In genomic region chr13:85218656-85219055, GRCm38 (mm10) we compare ENCODE assay signal across 27 mouse cellular contexts. TPM values are rescaled to one million over a fixed set of nuclear protein-coding genes. Genes with fewer than 3 reads are reported as not detected.
DNase-seq lines count a peak whose midpoint lies in the region; ATAC-seq and TF ChIP-seq lines count a peak whose summit lies in the region.
"Had no signal": no experiment of that assay in that cellular context is flagged by ENCODE, and none has a peak within 500 bp of the region (broad histone marks: within the 10 kb centered on the region; RNA-seq: fewer than 3 reads in every experiment).

No protein-coding gene starts in this region.

- H3K27ac ChIP-seq in MEL (ENCODE audit: control insufficient read depth, low read depth, low read length), result no peak overlapping the region
- no peak overlapping the region for H3K27ac ChIP-seq in kidney, embryonic 16.5 days (ENCODE audit: low read length)
- no peak overlapping the region for H3K27ac ChIP-seq in hindbrain, postnatal 0 days
- H3K27ac ChIP-seq: embryonic facial prominence, embryonic 12.5 days; embryonic facial prominence, embryonic 15.5 days; gastrocnemius, adult 2 months; heart, adult 2 months; heart, embryonic 10.5 days; heart, embryonic 13.5 days; hindbrain, embryonic 12.5 days; hindbrain, embryonic 15.5 days had no signal

- H3K4me2 ChIP-seq in kidney, embryonic 16.5 days (replicated peaks; ENCODE audit: low read depth, low read length), result no peak overlapping the region
- H3K4me2 ChIP-seq in hindbrain, postnatal 0 days (ENCODE audit: low read depth, low read length), result no peak overlapping the region
- H3K4me2 ChIP-seq: embryonic facial prominence, embryonic 12.5 days; embryonic facial prominence, embryonic 15.5 days; heart, embryonic 13.5 days; hindbrain, embryonic 12.5 days; hindbrain, embryonic 15.5 days had no signal

- H3K9me3 ChIP-seq in MEL (replicated peaks; ENCODE audit: insufficient read depth, low read length), result no peaks in the 10 kb centered on the region
- no peaks in the 10 kb centered on the region for H3K9me3 ChIP-seq in kidney, embryonic 16.5 days (ENCODE audit: low read length)
- no peaks in the 10 kb centered on the region for H3K9me3 ChIP-seq in hindbrain, postnatal 0 days (ENCODE audit: low read length)
- H3K9me3 ChIP-seq: embryonic facial prominence, embryonic 12.5 days; embryonic facial prominence, embryonic 15.5 days; heart, embryonic 10.5 days; heart, embryonic 13.5 days; hindbrain, embryonic 12.5 days; hindbrain, embryonic 15.5 days had no signal

- no peak for TF ChIP-seq POLR2A in MEL (IDR thresholded peaks at IDR 0.05; ENCODE audit: control insufficient read depth in 1 of 2, insufficient read depth in 1 of 2, low read depth in 1 of 2, low read length in 2 of 2, poor library complexity in 1 of 2)

- WGBS in kidney, embryonic 16.5 days, result 69% methylated on average over 4 of the region's 4 CpGs
- 86% methylated on average over 4 of the region's 4 CpGs for WGBS in hindbrain, postnatal 0 days

- H3K27me3 ChIP-seq in MEL (ENCODE audit: control insufficient read depth in 1 of 2, insufficient read depth in 2 of 2, low read length in 2 of 2), result no peaks in the 10 kb centered on the region
- H3K27me3 ChIP-seq in kidney, embryonic 16.5 days (ENCODE audit: insufficient read depth, low read length), result no peaks in the 10 kb centered on the region
- no peaks in the 10 kb centered on the region for H3K27me3 ChIP-seq in hindbrain, postnatal 0 days (ENCODE audit: insufficient read depth, low read length)
- H3K27me3 ChIP-seq: CH12.LX; embryonic facial prominence, embryonic 12.5 days; embryonic facial prominence, embryonic 15.5 days; heart, embryonic 13.5 days; hindbrain, embryonic 12.5 days; hindbrain, embryonic 15.5 days had no signal

- no peak for TF ChIP-seq RAD21 in MEL (IDR thresholded peaks at IDR 0.05; ENCODE audit: low read depth, low read length)

- no peaks in the 10 kb centered on the region for H3K79me2 ChIP-seq in MEL (ENCODE audit: control insufficient read depth, insufficient read depth, low read length, poor library complexity)

- no peaks in the 10 kb centered on the region for H3K4me1 ChIP-seq in MEL (ENCODE audit: control insufficient read depth in 1 of 2, insufficient read depth in 2 of 2, low read length in 2 of 2)
- no peaks in the 10 kb centered on the region for H3K4me1 ChIP-seq in kidney, embryonic 16.5 days (ENCODE audit: insufficient read depth, low read length)
- no peaks in the 10 kb centered on the region for H3K4me1 ChIP-seq in hindbrain, postnatal 0 days (ENCODE audit: insufficient read depth, low read length)
- H3K4me1 ChIP-seq: embryonic facial prominence, embryonic 12.5 days; embryonic facial prominence, embryonic 15.5 days; heart, embryonic 10.5 days; heart, embryonic 13.5 days; hindbrain, embryonic 12.5 days; hindbrain, embryonic 15.5 days had no signal

- no peak overlapping the region for H3K4me3 ChIP-seq in MEL (ENCODE audit: control insufficient read depth in 1 of 2, insufficient read depth in 1 of 2, low read depth in 2 of 2, low read length in 2 of 2)
- no peak overlapping the region for H3K4me3 ChIP-seq in kidney, embryonic 16.5 days (ENCODE audit: low read length)
- no peak overlapping the region for H3K4me3 ChIP-seq in hindbrain, postnatal 0 days (ENCODE audit: low read length)
- H3K4me3 ChIP-seq: embryonic facial prominence, embryonic 12.5 days; embryonic facial prominence, embryonic 15.5 days; gastrocnemius, adult 2 months; heart, adult 2 months; heart, embryonic 10.5 days; heart, embryonic 13.5 days; hindbrain, embryonic 12.5 days; hindbrain, embryonic 15.5 days had no signal

- peaks cover 8 to 40% of the 10 kb centered on the region in 2 experiments for H3K36me3 ChIP-seq in MEL (ENCODE audit: control insufficient read depth in 1 of 2, insufficient read depth in 2 of 2, low read length in 2 of 2)
- H3K36me3 ChIP-seq in kidney, embryonic 16.5 days (ENCODE audit: insufficient read depth, low read length), result peaks cover 22% of the 10 kb centered on the region
- H3K36me3 ChIP-seq in hindbrain, postnatal 0 days (ENCODE audit: insufficient read depth, low read length), result peaks cover 6% of the 10 kb centered on the region; the same call in 1 of the 2 replicates

- DNase-seq in heart, adult 11 months, result peak; percentile 31
- DNase-seq in heart, adult 18-20 months, result no peak
- DNase-seq in CD4-positive, CD25-positive, alpha-beta regulatory T cell, adult 2 months (ENCODE audit: low read depth, low spot score), result peak; percentile 14
- no peak for DNase-seq in MEL (ENCODE audit: low read depth, low spot score)
- DNase-seq in hindbrain, postnatal 0 days (ENCODE audit: low spot score), result no peak
- DNase-seq: adrenal gland, adult 8-10 months; adrenal gland, postnatal 25 days; cerebellum, adult 18-20 months; cerebellum, adult 9-10 months; cerebellum, postnatal 25 days; forebrain, postnatal 0 days; gastrocnemius, adult 2 months; gastrocnemius, postnatal 14 days; heart, adult 2 months; kidney, adult 18-20 months had no signal

- no peak for TF ChIP-seq EP300 in MEL (IDR thresholded peaks at IDR 0.05; ENCODE audit: low read depth in 1 of 2, low read length in 2 of 2)

- H3K9ac ChIP-seq in MEL (ENCODE audit: control insufficient read depth, low read depth, low read length, poor library complexity, severe bottlenecking), result no peak overlapping the region
- no peak overlapping the region for H3K9ac ChIP-seq in kidney, embryonic 16.5 days (replicated peaks; ENCODE audit: low read length)
- no peak overlapping the region for H3K9ac ChIP-seq in hindbrain, postnatal 0 days (replicated peaks; ENCODE audit: low read length)
- H3K9ac ChIP-seq: embryonic facial prominence, embryonic 12.5 days; embryonic facial prominence, embryonic 15.5 days; forebrain, postnatal 0 days; heart, embryonic 13.5 days; hindbrain, embryonic 12.5 days; hindbrain, embryonic 15.5 days had no signal

- 0 out of 2 replicates have a peak, but pooled peaks have one; percentile 71 for ATAC-seq in megakaryocyte-erythroid progenitor cell, adult 5-6 weeks (replicated peaks; ENCODE audit: low FRiP score, low TSS enrichment, poor library complexity, severe bottlenecking)
- no peak for ATAC-seq in kidney, embryonic 16.5 days (ENCODE audit: low FRiP score, low TSS enrichment)
- no peak for ATAC-seq in hindbrain, postnatal 0 days
- ATAC-seq: activated CD4-positive, CD25-positive, alpha-beta regulatory T cell, adult 4 months; forebrain, embryonic 14.5 days; forebrain, postnatal 0 days; intestine, embryonic 16.5 days had no signal

- TF ChIP-seq CTCF in MEL (IDR thresholded peaks at IDR 0.05 in 2 of 3, conservative IDR thresholded peaks at IDR 0.05 in 1 of 3; ENCODE audit: control insufficient read depth in 1 of 3, insufficient read depth in 1 of 3, low read depth in 2 of 3, low read length in 3 of 3, poor library complexity in 1 of 3, severe bottlenecking in 1 of 3), result no peak
- no peak for TF ChIP-seq CTCF in hindbrain, postnatal 0 days (IDR thresholded peaks at IDR 0.05; ENCODE audit: low read depth)

TF ChIP-seq in MEL, 35 proteins besides CTCF, POLR2A, EP300 and RAD21:
- no peak for TF ChIP-seq MYC (IDR thresholded peaks at IDR 0.05; ENCODE audit: low read depth, low read length)
- TF ChIP-seq GATA1 (IDR thresholded peaks at IDR 0.05; ENCODE audit: low read depth, low read length), result peak; percentile 23; the same call in 1 of the 2 replicates

RNA-seq across cellular contexts. Expression of gene Ccnh, which starts 29.4 kb away (rescaled TPM):
- 10 to 100 TPM; 33.7 to 33.8 TPM for total RNA-seq in heart, adult 18-20 months (2021)
- total RNA-seq in MEL (2012; rRNA removed), result 61.8 and 77.3 TPM in 2 replicates
- 100 to 1,000 TPM in 1 of 2 experiments, not detected in 1; 101 TPM for polyA plus RNA-seq in MEL (2012; ENCODE audit: insufficient read depth in 1 of 2, insufficient read length in 2 of 2, low read depth in 1 of 2, low replicate concordance in 2 of 2, missing spikeins in 1 of 2)
- 54.3 and 81.8 TPM in 2 replicates for total RNA-seq in megakaryocyte-erythroid progenitor cell, adult 5-6 weeks (2014; fragmentation: Nextera tagmentation)
- 74.1 and 98.9 TPM in 2 replicates for total RNA-seq in megakaryocyte-erythroid progenitor cell, adult 5-6 weeks (2017)
- polyA plus RNA-seq in kidney, embryonic 16.5 days (2015; fragmentation: Nextera tagmentation; extraction: Ambion mirVana), result 83.0 and 87.6 TPM in 2 replicates
- 22.0 and 45.9 TPM in 2 replicates for total RNA-seq in hindbrain, postnatal 0 days (2014; rRNA removed)
- 78.9 and 87.2 TPM in 2 replicates for polyA plus RNA-seq in hindbrain, postnatal 0 days (2015; fragmentation: Nextera tagmentation; extraction: Ambion mirVana)

Comparison
In these comparisons a context has a peak if more than half of its experiments do, and no peak if none do; other contexts are left out.
1. DNase-seq: peak in heart, adult 11 months (single experiment) and CD4-positive, CD25-positive, alpha-beta regulatory T cell, adult 2 months (single experiment); none in heart, adult 18-20 months (0 of 2), MEL (single experiment) and hindbrain, postnatal 0 days (single experiment).